Mouse (Mus musculus) heart, postnatal 25 days (tissue): Measurements from ENCODE around the gene Skil. TPM values are rescaled to one million over a fixed set of nuclear protein-coding genes. Genes with fewer than 3 reads are reported as not detected.
A peak's percentile ranks its signal among the peaks of the same experiment; 100 is the strongest.

ENCODE experiments used
- DNase-seq: peaks from one replicate; pipeline ENCODE4 v3.0.0; 2022; ENCODE audit warnings: low spot score
- intact Hi-C: fragments of 180-260 bp; cut with DNase I; formaldehyde crosslinking; loops from one replicate; pipeline ENCODE4 v1.15.1; 2025
- total RNA-seq, 2 experiments: library from RNA; stranded (reverse); gene quantifications; 2 replicates each; pipeline ENCODE4 v1.2.3; 2021

Gene Skil
- total RNA-seq, 2 experiments from 2014 or later = 14.2 to 17.6 TPM

- intact Hi-C loops = no loop called here
- DNase-seq = no peak
These were observed 13.9 kb upstream of the Skil start for GRCm38 (mm10) chr3:31080791-31081502.

GRCm38 (mm10) chr3:31082838-31083506 lies 11.9 kb upstream of the Skil start:
- DNase-seq = no peak
- intact Hi-C loops = no loop called here

GRCm38 (mm10) chr3:31083507-31084245 lies 11.2 kb upstream of the Skil start:
- intact Hi-C loops = no loop called here
- DNase-seq = peak; percentile 16

GRCm38 (mm10) chr3:31085000-31085399 lies 9.9 kb upstream of the Skil start:
- intact Hi-C loops = no loop called here
- no peak for DNase-seq

GRCm38 (mm10) chr3:31088789-31089775 lies 5.8 kb upstream of the Skil start:
- no peak for DNase-seq
- intact Hi-C loops = no loop called here

GRCm38 (mm10) chr3:31089956-31090355 lies 4.9 kb upstream of the Skil start:
- DNase-seq = no peak
- intact Hi-C loops = loop anchor here (2.0 to 5.0 kb wide), 2 partner anchors 13 to 93 kb away; partner anchors contain the start of gene Prkci

- intact Hi-C loops = loop anchor here (2.0 to 5.0 kb wide), 2 partner anchors 36 to 96 kb away; partner anchors contain the start of gene Prkci
- DNase-seq = no peak
These were observed 1.7 kb upstream of the Skil start for GRCm38 (mm10) chr3:31093196-31093595.

GRCm38 (mm10) chr3:31093627-31094351 lies 1.1 kb upstream of the Skil start:
- intact Hi-C loops = loop anchor here (2.0 to 5.0 kb wide), 2 partner anchors 37 to 96 kb away; partner anchors contain the start of gene Prkci

GRCm38 (mm10) chr3:31095179-31095490 lies 277 bp downstream of the Skil start:
- intact Hi-C loops = loop anchor here (5.0 kb wide), 2 partner anchors 42 to 128 kb away; partner anchors contain the start of gene Phc3
- DNase-seq = no peak

More at GRCm38 (mm10) chr3:31093627-31094351, 1.1 kb upstream of the Skil start:
- DNase-seq = peak; percentile 43

- intact Hi-C loops = loop anchor here (5.0 kb wide), 2 partner anchors 42 to 128 kb away; partner anchors contain the start of gene Phc3
- DNase-seq = peak; percentile 40
These were observed 765 bp downstream of the Skil start for GRCm38 (mm10) chr3:31095491-31096154.

- intact Hi-C loops = loop anchor here (5.0 kb wide), 2 partner anchors 41 to 129 kb away; partner anchors contain the start of gene Phc3
These were observed 1.6 kb downstream of the Skil start for GRCm38 (mm10) chr3:31096155-31097101.

GRCm38 (mm10) chr3:31097102-31097720 lies 2.4 kb downstream of the Skil start:
- intact Hi-C loops = loop anchor here (5.0 kb wide), 2 partner anchors 40 to 130 kb away; partner anchors contain the start of gene Phc3

More at GRCm38 (mm10) chr3:31096155-31097101, 1.6 kb downstream of the Skil start:
- no peak for DNase-seq

GRCm38 (mm10) chr3:31097976-31098375 lies 3.1 kb downstream of the Skil start:
- DNase-seq = no peak
- intact Hi-C loops = loop anchor here (5.0 kb wide), 2 partner anchors 39 to 131 kb away; partner anchors contain the start of gene Phc3

More at GRCm38 (mm10) chr3:31097102-31097720, 2.4 kb downstream of the Skil start:
- no peak for DNase-seq

GRCm38 (mm10) chr3:31098556-31098955 lies 3.7 kb downstream of the Skil start:
- intact Hi-C loops = loop anchor here (5.0 kb wide), 2 partner anchors 39 to 131 kb away; partner anchors contain the start of gene Phc3

GRCm38 (mm10) chr3:31100026-31100425 lies 5.2 kb downstream of the Skil start:
- no peak for DNase-seq
- intact Hi-C loops = no loop called here

More at GRCm38 (mm10) chr3:31098556-31098955, 3.7 kb downstream of the Skil start:
- no peak for DNase-seq

- intact Hi-C loops = no loop called here
- DNase-seq = no peak
These were observed 5.9 kb downstream of the Skil start for GRCm38 (mm10) chr3:31100802-31101201.
